Mouse (Mus musculus): ENCODE data around the gene Tex26. TPM values are rescaled to one million over a fixed set of nuclear protein-coding genes. Genes with fewer than 3 reads are reported as not detected.

The Tex26 gene
- polyA plus RNA-seq, 1 experiment from 2014 or later, result 3.0 TPM

DNA sequence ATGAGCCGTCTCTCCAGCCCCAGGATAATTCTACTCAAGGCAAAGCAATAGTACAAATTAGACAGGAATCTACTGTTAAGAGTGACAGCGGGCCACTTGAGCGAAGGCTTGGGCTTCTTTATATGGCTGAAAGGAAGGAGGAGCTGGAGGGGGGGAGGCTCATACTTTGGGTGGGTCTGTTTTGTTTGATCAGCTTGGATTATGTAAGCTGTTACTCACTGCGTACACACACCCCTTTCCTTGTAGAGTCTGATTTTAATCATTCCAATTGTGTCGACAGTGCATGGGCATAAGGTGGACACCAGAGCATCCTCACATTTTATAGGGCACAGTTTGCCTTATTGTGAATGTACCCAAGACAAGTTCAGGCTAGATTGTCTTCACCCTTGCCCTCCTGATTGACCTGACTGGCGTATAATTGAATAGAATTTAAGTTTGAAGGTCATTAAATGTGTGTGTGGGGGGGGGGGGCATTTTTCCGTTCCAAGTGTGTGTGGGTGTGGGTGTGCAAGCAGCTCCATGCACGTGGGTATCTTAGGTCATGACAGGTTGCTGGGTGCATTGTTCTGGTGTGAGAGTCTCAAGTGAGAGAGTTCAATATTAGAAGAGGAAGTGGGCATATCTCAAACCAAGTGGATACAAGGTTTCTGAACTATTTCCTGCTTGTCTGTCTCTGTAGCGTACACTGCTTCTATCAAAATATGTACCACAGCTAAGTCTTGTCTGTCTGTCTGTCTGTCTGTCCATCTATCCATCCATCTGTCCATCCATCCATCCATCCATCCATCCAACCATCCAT is 24.9 kb upstream of the Tex26 start:
- WGBS, result 59% methylated on average over 9 of the region's 9 CpGs
- Histone ChIP-seq H3K9ac (replicated peaks; ENCODE audit: low read depth) (no peak overlapping the region), H3K36me3 (ENCODE audit: insufficient read depth, low read length) (no peaks in the 10 kb centered on the region), H3K4me3 (ENCODE audit: low read depth, low read length) (no peak overlapping the region), H3K27me3 (replicated peaks; ENCODE audit: insufficient read depth, low read length) (0 out of 2 replicates have a peak, but pooled peaks cover 2% of the 10 kb centered on the region), H3K4me2 (replicated peaks; ENCODE audit: low read depth, low read length) (no peak overlapping the region), H3K9me3 (ENCODE audit: low read length) (no peaks in the 10 kb centered on the region), H3K4me1 (ENCODE audit: insufficient read depth, low read depth, low read length) (peaks cover 4% of the 10 kb centered on the region; the same call in 1 of the 2 replicates), H3K27ac (ENCODE audit: low read length) (no peak overlapping the region)
- no peak for DNase-seq (ENCODE audit: low spot score)
- no peak for ATAC-seq
- TF ChIP-seq CTCF (IDR thresholded peaks at IDR 0.05), result no peak

DNA sequence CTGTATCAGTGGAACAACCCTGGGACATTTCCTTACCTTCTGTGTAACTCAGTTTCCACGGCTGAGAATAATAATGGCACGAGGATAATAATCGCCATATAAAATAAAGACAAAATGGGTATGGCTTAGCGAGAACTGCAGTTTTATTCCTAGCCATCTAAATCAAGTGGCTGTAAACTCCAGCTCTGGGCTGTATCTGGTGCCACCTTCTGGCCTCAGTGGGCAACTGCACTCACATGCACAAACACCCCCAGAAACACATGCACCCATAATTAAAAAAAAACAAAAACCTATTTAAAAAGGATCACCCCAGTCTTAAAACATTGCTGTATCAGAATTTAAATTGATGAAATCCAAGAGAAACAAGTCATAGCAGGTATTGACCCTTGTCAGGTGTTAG is 22.1 kb upstream of the Tex26 start:
- Histone ChIP-seq H3K9me3 (ENCODE audit: low read length) (no peaks in the 10 kb centered on the region), H3K9ac (replicated peaks; ENCODE audit: low read depth) (no peak overlapping the region), H3K27me3 (replicated peaks; ENCODE audit: insufficient read depth, low read length) (no peaks in the 10 kb centered on the region), H3K4me2 (replicated peaks; ENCODE audit: low read depth, low read length) (no peak overlapping the region), H3K4me3 (ENCODE audit: low read depth, low read length) (no peak overlapping the region), H3K36me3 (ENCODE audit: insufficient read depth, low read length) (no peaks in the 10 kb centered on the region), H3K4me1 (ENCODE audit: insufficient read depth, low read depth, low read length) (no peaks in the 10 kb centered on the region), H3K27ac (ENCODE audit: low read length) (no peak overlapping the region)
- 97% methylated on average over 4 of the region's 4 CpGs for WGBS
- TF ChIP-seq EP300 (IDR thresholded peaks at IDR 0.05) (no peak), CTCF (IDR thresholded peaks at IDR 0.05) (peak; percentile 56)
- no peak for DNase-seq (ENCODE audit: low spot score)
- no peak for ATAC-seq

DNA sequence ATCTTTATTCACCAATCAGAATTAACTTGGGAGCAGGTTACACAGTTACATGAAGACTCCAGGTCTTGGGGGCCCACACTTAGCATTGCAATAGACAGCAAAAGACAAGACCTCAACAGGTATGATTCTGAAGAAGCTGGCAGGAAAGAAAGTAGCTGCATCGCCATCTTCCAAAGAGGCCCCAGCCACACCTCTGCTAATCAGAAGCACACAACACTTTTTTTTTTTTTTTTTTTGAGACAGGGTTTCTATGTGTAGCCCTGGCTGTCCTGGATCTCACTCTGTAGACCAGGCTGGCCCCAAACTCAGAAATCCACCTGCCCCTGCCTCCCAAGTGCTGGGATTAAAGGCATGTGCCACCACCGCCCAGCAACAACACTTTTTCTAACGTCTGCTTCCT is 12.9 kb upstream of the Tex26 start:
- no peak for TF ChIP-seq CTCF (IDR thresholded peaks at IDR 0.05)
- no peak for TF ChIP-seq EP300 (IDR thresholded peaks at IDR 0.05)
- no peak for ATAC-seq
- H3K9me3 ChIP-seq (ENCODE audit: low read length), result no peaks in the 10 kb centered on the region

DNA sequence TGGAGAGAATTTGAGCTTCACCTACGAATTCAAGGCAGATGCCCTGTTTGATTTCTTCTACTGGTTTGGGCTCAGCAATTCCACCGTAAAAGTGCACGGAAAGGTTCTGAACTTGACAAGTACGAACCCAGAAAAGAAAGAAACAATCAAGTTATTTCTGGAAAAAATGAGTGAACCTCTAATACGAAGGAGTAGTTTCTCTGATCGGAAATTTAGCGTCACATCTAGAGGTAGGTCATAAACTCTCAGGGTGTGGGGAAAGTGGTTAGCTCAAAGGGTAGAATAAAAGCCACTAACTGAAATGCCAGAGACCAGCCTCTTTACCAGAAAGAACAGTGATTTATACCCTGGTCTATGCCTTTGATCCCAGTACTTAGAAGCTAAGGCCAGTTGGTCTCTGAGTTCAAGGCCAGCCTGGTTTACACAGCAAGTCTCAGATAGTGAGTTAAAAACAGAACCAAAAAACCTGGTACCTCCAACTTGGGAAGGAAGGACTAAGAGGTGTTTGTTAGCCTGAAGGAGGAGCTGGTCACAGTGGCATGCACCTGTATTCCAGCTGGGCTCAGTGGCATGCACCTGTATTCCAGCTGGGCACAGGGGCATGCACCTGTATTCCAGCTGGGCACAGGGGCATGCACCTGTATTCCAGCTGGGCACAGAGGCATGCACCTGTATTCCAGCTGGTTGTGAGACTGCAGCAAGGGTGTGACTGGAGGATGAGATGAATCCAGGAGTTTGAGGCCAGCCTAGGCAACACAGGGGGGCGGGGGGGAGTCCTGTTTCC is 12.0 kb upstream of the Tex26 start:
- DNase-seq (ENCODE audit: low spot score) (no peak), ATAC-seq (no peak)
- Histone ChIP-seq H3K27ac (ENCODE audit: low read length) (no peak overlapping the region), H3K27me3 (replicated peaks; ENCODE audit: insufficient read depth, low read length) (no peaks in the 10 kb centered on the region), H3K9ac (replicated peaks; ENCODE audit: low read depth) (no peak overlapping the region), H3K4me2 (replicated peaks; ENCODE audit: low read depth, low read length) (no peak overlapping the region), H3K36me3 (ENCODE audit: insufficient read depth, low read length) (no peaks in the 10 kb centered on the region), H3K4me3 (ENCODE audit: low read depth, low read length) (no peak overlapping the region), H3K9me3 (ENCODE audit: low read length) (no peaks in the 10 kb centered on the region), H3K4me1 (ENCODE audit: insufficient read depth, low read depth, low read length) (no peaks in the 10 kb centered on the region)
- 90% methylated on average over 8 of the region's 8 CpGs for WGBS
- TF ChIP-seq EP300 (IDR thresholded peaks at IDR 0.05) (no peak), CTCF (IDR thresholded peaks at IDR 0.05) (no peak)

More for the DNA sequence above, 12.9 kb upstream of the Tex26 start:
- Histone ChIP-seq H3K27ac (ENCODE audit: low read length) (no peak overlapping the region), H3K4me2 (replicated peaks; ENCODE audit: low read depth, low read length) (no peak overlapping the region), H3K4me3 (ENCODE audit: low read depth, low read length) (no peak overlapping the region), H3K27me3 (replicated peaks; ENCODE audit: insufficient read depth, low read length) (no peaks in the 10 kb centered on the region), H3K4me1 (ENCODE audit: insufficient read depth, low read depth, low read length) (no peaks in the 10 kb centered on the region), H3K9ac (replicated peaks; ENCODE audit: low read depth) (no peak overlapping the region), H3K36me3 (ENCODE audit: insufficient read depth, low read length) (no peaks in the 10 kb centered on the region)
- DNase-seq (ENCODE audit: low spot score), result no peak
- WGBS, result 85% methylated on average over 3 of the region's 3 CpGs

DNA sequence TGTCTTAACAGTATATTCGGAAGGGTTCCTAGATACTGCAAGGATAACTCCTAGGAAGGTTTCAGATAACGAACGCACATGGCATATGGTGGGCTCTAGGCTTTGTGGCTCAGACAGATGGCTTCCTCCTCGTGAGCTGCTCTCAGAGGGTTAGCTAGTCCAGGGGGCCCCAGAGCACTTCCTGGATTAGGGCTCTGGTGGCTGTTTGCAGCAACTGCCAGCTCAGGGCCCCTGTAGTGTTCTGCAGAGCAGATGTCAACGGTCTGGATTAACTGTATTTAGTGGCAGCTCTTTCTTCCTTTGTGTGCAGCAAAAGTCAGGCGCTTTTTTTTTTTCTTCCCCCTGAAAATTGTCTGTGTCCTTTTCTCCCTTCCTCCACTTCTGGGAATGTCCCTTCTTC is 11.1 kb upstream of the Tex26 start:
- no peak overlapping the region for H3K9ac ChIP-seq (replicated peaks; ENCODE audit: low read depth)

DNA sequence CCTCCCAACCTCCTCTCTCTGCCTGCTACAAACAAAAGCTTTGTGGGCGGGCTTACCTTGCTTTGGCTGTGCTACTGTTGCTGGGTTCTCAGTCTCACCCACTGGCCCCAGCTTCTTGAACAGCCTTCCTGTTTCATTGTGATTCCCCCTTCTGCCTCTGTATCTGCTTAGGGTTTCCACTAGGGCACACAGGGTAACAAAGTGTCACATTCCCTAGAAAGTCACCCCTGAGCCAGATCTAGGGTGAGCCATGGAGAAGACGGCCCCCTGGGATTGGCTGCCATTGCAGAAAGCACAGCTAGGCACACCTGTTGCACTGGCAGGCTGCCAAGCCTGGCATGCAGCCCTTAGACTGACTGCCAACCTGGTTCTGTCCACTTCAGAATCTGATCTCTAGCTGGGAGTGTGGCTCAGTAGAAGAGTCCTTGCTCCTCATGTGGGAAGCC is 10.6 kb upstream of the Tex26 start:
- no peaks in the 10 kb centered on the region for H3K9me3 ChIP-seq (ENCODE audit: low read length)
- DNase-seq (ENCODE audit: low spot score) (peak; percentile 70), ATAC-seq (peak; percentile 84)
- TF ChIP-seq CTCF (IDR thresholded peaks at IDR 0.05) (no peak; the same call in 1 of the 2 replicates), EP300 (IDR thresholded peaks at IDR 0.05) (no peak)
- H3K27me3 ChIP-seq (replicated peaks; ENCODE audit: insufficient read depth, low read length), result no peaks in the 10 kb centered on the region
- H3K4me2 ChIP-seq (replicated peaks; ENCODE audit: low read depth, low read length), result no peak overlapping the region
- WGBS, result 33% methylated on average over 2 of the region's 2 CpGs
- no peaks in the 10 kb centered on the region for H3K36me3 ChIP-seq (ENCODE audit: insufficient read depth, low read length)
- H3K9ac ChIP-seq (replicated peaks; ENCODE audit: low read depth), result no peak overlapping the region
- no peak overlapping the region for H3K27ac ChIP-seq (ENCODE audit: low read length)
- H3K4me1 ChIP-seq (ENCODE audit: insufficient read depth, low read depth, low read length), result no peaks in the 10 kb centered on the region
- no peak overlapping the region for H3K4me3 ChIP-seq (ENCODE audit: low read depth, low read length)

More for the DNA sequence above, 11.1 kb upstream of the Tex26 start:
- H3K36me3 ChIP-seq (ENCODE audit: insufficient read depth, low read length), result no peaks in the 10 kb centered on the region
- TF ChIP-seq CTCF (IDR thresholded peaks at IDR 0.05) (peak; percentile 18; the same call in 1 of the 2 replicates), EP300 (IDR thresholded peaks at IDR 0.05) (no peak)
- 13% methylated on average over 6 of the region's 6 CpGs for WGBS
- no peaks in the 10 kb centered on the region for H3K27me3 ChIP-seq (replicated peaks; ENCODE audit: insufficient read depth, low read length)
- H3K4me2 ChIP-seq (replicated peaks; ENCODE audit: low read depth, low read length), result no peak overlapping the region
- no peak overlapping the region for H3K4me3 ChIP-seq (ENCODE audit: low read depth, low read length)
- no peaks in the 10 kb centered on the region for H3K4me1 ChIP-seq (ENCODE audit: insufficient read depth, low read depth, low read length)
- DNase-seq (ENCODE audit: low spot score) (peak; percentile 22), ATAC-seq (peak; percentile 28; the same call in 1 of the 2 replicates)
- no peaks in the 10 kb centered on the region for H3K9me3 ChIP-seq (ENCODE audit: low read length)
- H3K27ac ChIP-seq (ENCODE audit: low read length), result no peak overlapping the region

Measured in lung, postnatal 0 days (tissue).